9 mouse cellular contexts compared by ENCODE assay signal in the genomic region with DNA sequence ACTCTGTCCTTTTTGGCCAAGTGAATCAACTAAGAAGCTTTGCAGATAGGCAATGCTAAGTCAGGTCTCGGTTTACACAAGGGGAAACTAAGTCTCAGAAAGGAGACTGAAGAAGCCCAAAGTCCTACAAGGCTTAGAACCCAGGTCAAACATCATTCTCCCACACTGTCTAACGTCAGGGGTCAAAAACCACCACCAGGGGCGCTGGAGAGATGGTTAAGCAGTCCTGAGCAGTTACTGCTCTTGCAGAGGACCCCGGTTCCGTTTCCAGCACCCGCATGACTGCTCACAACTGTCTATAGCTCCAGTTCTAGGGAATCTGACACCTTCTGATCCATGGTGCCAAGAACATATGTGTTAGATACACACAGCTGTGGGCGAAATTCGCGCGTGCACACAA. TPM values are rescaled to one million over a fixed set of nuclear protein-coding genes. Genes with fewer than 3 reads are reported as not detected.
DNase-seq lines count a peak whose midpoint lies in the region; ATAC-seq and TF ChIP-seq lines count a peak whose summit lies in the region.
"Had no signal": no experiment of that assay in that cellular context is flagged by ENCODE, and none has a peak within 500 bp of the region (broad histone marks: within the 10 kb centered on the region; RNA-seq: fewer than 3 reads in every experiment).

No protein-coding gene starts in this region.

- no peaks in the 10 kb centered on the region for H3K36me3 ChIP-seq in embryonic facial prominence, embryonic 14.5 days (ENCODE audit: control insufficient read depth, insufficient read depth, low read length)
- H3K36me3 ChIP-seq in liver, embryonic 14.5 days (replicated peaks; ENCODE audit: control insufficient read depth, insufficient read depth, low read depth) = no peaks in the 10 kb centered on the region
- H3K36me3 ChIP-seq: liver, embryonic 15.5 days had no signal

- no peak overlapping the region for H3K9ac ChIP-seq in embryonic facial prominence, embryonic 14.5 days (ENCODE audit: low read depth, low read length)
- no peak overlapping the region for H3K9ac ChIP-seq in liver, embryonic 14.5 days (replicated peaks)
- H3K9ac ChIP-seq: liver, embryonic 15.5 days had no signal

- peak; percentile 57 for DNase-seq in cerebellum, adult 9-10 months
- DNase-seq in cerebellum, adult 11 months = no peak
- peak; percentile 58 for DNase-seq in right cerebral cortex, postnatal 14 days
- no peak for DNase-seq in right cerebral cortex, adult 18-20 months
- DNase-seq in embryonic facial prominence, embryonic 14.5 days (ENCODE audit: low spot score) = no peak
- DNase-seq in liver, embryonic 14.5 days (ENCODE audit: low read depth in 3 of 3, low spot score in 3 of 3) = peak in 2 of 3 experiments; percentile 17 to 20
- DNase-seq in testis, postnatal 10 days (ENCODE audit: low spot score) = peak; percentile 80

- 0 out of 2 replicates have a peak overlapping the region, but pooled peaks have one; percentile 99 for H3K4me2 ChIP-seq in embryonic facial prominence, embryonic 14.5 days (ENCODE audit: low read depth, low read length)
- H3K4me2 ChIP-seq in liver, embryonic 14.5 days (ENCODE audit: low read depth) = no peak overlapping the region

- TF ChIP-seq CTCF in liver, embryonic 14.5 days (IDR thresholded peaks at IDR 0.05; ENCODE audit: low read depth) = peak; percentile 72

- WGBS in embryonic facial prominence, embryonic 14.5 days = 62% methylated on average over 10 of the region's 10 CpGs
- 45% methylated on average over 10 of the region's 10 CpGs for WGBS in liver, embryonic 14.5 days (ENCODE audit: insufficient replicate concordance)

- ATAC-seq in embryonic facial prominence, embryonic 14.5 days (ENCODE audit: low read depth) = no peak
- no peak for ATAC-seq in liver, embryonic 14.5 days (ENCODE audit: insufficient read depth)
- ATAC-seq in inflammation-experienced regulatory T-cells, adult 6 months = no peak

- no peak for TF ChIP-seq EP300 in liver, embryonic 14.5 days (IDR thresholded peaks at IDR 0.05; ENCODE audit: low read depth)

- no peak overlapping the region for H3K4me3 ChIP-seq in embryonic facial prominence, embryonic 14.5 days (ENCODE audit: low read depth, low read length)
- no peak overlapping the region for H3K4me3 ChIP-seq in liver, embryonic 14.5 days (ENCODE audit: insufficient read depth in 1 of 2, low read depth in 2 of 2, low read length in 2 of 2)

- peaks cover 2% of the 10 kb centered on the region; the same call in 1 of the 2 replicates for H3K27me3 ChIP-seq in embryonic facial prominence, embryonic 14.5 days (replicated peaks; ENCODE audit: control insufficient read depth, insufficient read depth, low read length)
- H3K27me3 ChIP-seq in liver, embryonic 14.5 days (ENCODE audit: control insufficient read depth, insufficient read depth, low read length) = peaks cover 9% of the 10 kb centered on the region

- no peak overlapping the region for H3K27ac ChIP-seq in embryonic facial prominence, embryonic 14.5 days (replicated peaks; ENCODE audit: low read depth, low read length)
- H3K27ac ChIP-seq in liver, embryonic 14.5 days = no peak overlapping the region
- H3K27ac ChIP-seq: liver, embryonic 15.5 days had no signal

- no peaks in the 10 kb centered on the region for H3K9me3 ChIP-seq in embryonic facial prominence, embryonic 14.5 days (ENCODE audit: control insufficient read depth, low read length)
- H3K9me3 ChIP-seq in liver, embryonic 14.5 days (ENCODE audit: control insufficient read depth, low read length) = no peaks in the 10 kb centered on the region
- H3K9me3 ChIP-seq: liver, embryonic 15.5 days had no signal

- 0 out of 2 replicates have a peak, but pooled peaks cover 6% of the 10 kb centered on the region for H3K4me1 ChIP-seq in embryonic facial prominence, embryonic 14.5 days (ENCODE audit: control insufficient read depth, insufficient read depth, low read length)
- H3K4me1 ChIP-seq in liver, embryonic 14.5 days (replicated peaks; ENCODE audit: control insufficient read depth in 2 of 2, insufficient read depth in 2 of 2, low read length in 1 of 2) = peaks cover 0 to 2% of the 10 kb centered on the region in 2 experiments; a peak in 1 of 4 replicates

RNA-seq across cellular contexts. Expression of a gene that starts 0.7 kb away (rescaled TPM):
- polyA plus RNA-seq in embryonic facial prominence, embryonic 14.5 days (2014; fragmentation: Nextera tagmentation; extraction: Ambion mirVana) = 2.2 and 2.5 TPM in 2 replicates
- polyA plus RNA-seq in liver, embryonic 14.5 days (2012; rRNA removed) = 1.4 and 1.7 TPM in 2 replicates
- 0.67 and 1.2 TPM in 2 replicates for polyA plus RNA-seq in liver, embryonic 14.5 days (2014; fragmentation: Nextera tagmentation; extraction: Ambion mirVana)
- not detected for polyA plus RNA-seq in inflammation-experienced regulatory T-cells, adult 6 months (2017; shearing (Covaris generic))

RNA-seq across cellular contexts. Expression of a gene that starts 51.1 kb away (rescaled TPM):
- polyA plus RNA-seq in embryonic facial prominence, embryonic 14.5 days (2014; fragmentation: Nextera tagmentation; extraction: Ambion mirVana) = 0.46 and 2.0 TPM in 2 replicates
- not detected in 2 replicates for polyA plus RNA-seq in liver, embryonic 14.5 days (2012; rRNA removed)
- polyA plus RNA-seq in liver, embryonic 14.5 days (2014; fragmentation: Nextera tagmentation; extraction: Ambion mirVana) = not detected in 2 replicates
- polyA plus RNA-seq in inflammation-experienced regulatory T-cells, adult 6 months (2017; shearing (Covaris generic)) = not detected
- polyA plus RNA-seq: liver, embryonic 15.5 days had no signal

RNA-seq across cellular contexts. Expression of a gene that starts 51.1 kb away (rescaled TPM):
- polyA plus RNA-seq in embryonic facial prominence, embryonic 14.5 days (2014; fragmentation: Nextera tagmentation; extraction: Ambion mirVana) = 0.34 and 0.71 TPM in 2 replicates
- 0.02 TPM in 1 of 2 replicates, not detected in the other for polyA plus RNA-seq in liver, embryonic 14.5 days (2012; rRNA removed)
- polyA plus RNA-seq in liver, embryonic 14.5 days (2014; fragmentation: Nextera tagmentation; extraction: Ambion mirVana) = not detected in 2 replicates
- not detected for polyA plus RNA-seq in inflammation-experienced regulatory T-cells, adult 6 months (2017; shearing (Covaris generic))
- polyA plus RNA-seq: liver, embryonic 15.5 days had no signal

Comparison
In these comparisons a context has a peak if more than half of its experiments do, and no peak if none do; other contexts are left out.
1. DNase-seq: peak in cerebellum, adult 9-10 months (single experiment), right cerebral cortex, postnatal 14 days (single experiment), liver, embryonic 14.5 days (2 of 3) and testis, postnatal 10 days (single experiment); none in cerebellum, adult 11 months (single experiment), right cerebral cortex, adult 18-20 months (single experiment) and embryonic facial prominence, embryonic 14.5 days (single experiment).